Mouse (Mus musculus): ENCODE results near the gene Fst.

GRCm38 (mm10) chr13:114493826-114494225 is 35.1 kb upstream of the Fst start:
- no peak for TF ChIP-seq TAL1 (IDR thresholded peaks at IDR 0.05; ENCODE audit: low read length)
- TF ChIP-seq GATA1 (IDR thresholded peaks at IDR 0.05; ENCODE audit: low read length), result no peak
